Mouse (Mus musculus) intestine, embryonic 16.5 days (tissue): ENCODE data around the gene Wnt5b. TPM values are rescaled to one million over a fixed set of nuclear protein-coding genes. Genes with fewer than 3 reads are reported as not detected.
"Not testable (repeated sequence)": the region's sequence is repeated elsewhere in the genome, so short reads cannot be mapped to it uniquely, and the experiment has no call there.

ENCODE experiments used
- ATAC-seq: fragments of 200-750 bp; cut with Nextera tagmentation; 2 replicates; pipeline ENCODE4 v1.8.0; 2017; ENCODE audit warnings: moderate TSS enrichment, moderate library complexity
- H3K27ac ChIP-seq: fragments of 300-500 bp; sonication (generic); 2 replicates; pipeline ENCODE4 v1.5.1; 2014; ENCODE audit warnings: mild to moderate bottlenecking, low read length
- H3K27me3 ChIP-seq: fragments of 300-500 bp; sonication (generic); replicated peaks from 2 replicates; pipeline ENCODE4 v1.6.1; 2014; ENCODE audit warnings: low read length, control low read depth, mixed read lengths; ENCODE audit not compliant: control insufficient read depth, insufficient read depth
- H3K36me3 ChIP-seq: fragments of 300-500 bp; sonication (generic); 2 replicates; pipeline ENCODE4 v1.6.1; 2014; ENCODE audit warnings: low read length, control low read depth; ENCODE audit not compliant: control insufficient read depth, insufficient read depth
- H3K4me1 ChIP-seq: fragments of 300-500 bp; sonication (generic); 2 replicates; pipeline ENCODE4 v1.6.1; 2014; ENCODE audit warnings: low read length, control low read depth, mixed read lengths; ENCODE audit not compliant: control insufficient read depth, insufficient read depth
- H3K4me2 ChIP-seq: fragments of 300-500 bp; sonication (generic); 2 replicates; pipeline ENCODE4 v1.6.1; 2014; ENCODE audit warnings: low read depth, low read length, control low read depth
- H3K4me3 ChIP-seq: fragments of 300-500 bp; sonication (generic); 2 replicates; pipeline ENCODE4 v1.5.1; 2014; ENCODE audit warnings: mild to moderate bottlenecking, low read length
- H3K9ac ChIP-seq: fragments of 300-500 bp; sonication (generic); 2 replicates; pipeline ENCODE4 v1.6.1; 2014; ENCODE audit warnings: low read depth, low read length
- H3K9me3 ChIP-seq: fragments of 300-500 bp; sonication (generic); 2 replicates; pipeline ENCODE4 v1.6.1; 2016; ENCODE audit warnings: low read length, control low read depth; ENCODE audit not compliant: control insufficient read depth
- WGBS: fragments of 180-500 bp; shearing (Covaris S2); extraction: QIAGEN DNeasy Blood & Tissue Kit; methylation state at CpG from one replicate; pipeline ENCODE4 v1.1.7; 2014; 5-methylcytosine and 5-hydroxymethylcytosine counted together
- polyA plus RNA-seq: library from polyadenylated mRNA; unstranded; fragments of >200 nt; fragmentation: Nextera tagmentation; extraction: Ambion mirVana; gene quantifications from 2 replicates; pipeline ENCODE4 v1.2.1, GENCODE M21; 2015

The Wnt5b gene
- polyA plus RNA-seq, 1 experiment from 2014 or later = 4.0 TPM

- H3K9ac ChIP-seq = 0 out of 2 replicates have a peak overlapping the region, but pooled peaks have one; percentile 40
- peak overlapping the region; percentile 47 for H3K4me3 ChIP-seq
- not testable (repeated sequence) for H3K27me3 ChIP-seq, H3K9me3 ChIP-seq, H3K36me3 ChIP-seq, ATAC-seq, H3K27ac ChIP-seq
- H3K4me2 ChIP-seq = peak overlapping the region; percentile 65
- WGBS = 6% methylated on average over 10 of the region's 10 CpGs
- H3K4me1 ChIP-seq = peaks cover 38% of the 10 kb centered on the region
Observed at GRCm38 (mm10) chr6:119481741-119482390, 62.3 kb downstream of the Wnt5b start.

GRCm38 (mm10) chr6:119480706-119481331 lies 63.3 kb downstream of the Wnt5b start:
- WGBS = under 1% methylated on average over 33 of the region's 33 CpGs
- Histone ChIP-seq H3K27ac (peak overlapping the region; percentile 98), H3K9ac (peak overlapping the region; percentile 94), H3K4me1 (peaks cover 29% of the 10 kb centered on the region), H3K4me2 (peak overlapping the region; percentile 94), H3K27me3 (no peaks in the 10 kb centered on the region), H3K4me3 (peak overlapping the region; percentile 59), H3K36me3 (no peaks in the 10 kb centered on the region), H3K9me3 (no peaks in the 10 kb centered on the region)
- no peak for ATAC-seq

GRCm38 (mm10) chr6:119479876-119480705 lies 64.1 kb downstream of the Wnt5b start:
- Histone ChIP-seq H3K36me3 (no peaks in the 10 kb centered on the region), H3K9ac (peak overlapping the region; percentile 94), H3K4me1 (peaks cover 27% of the 10 kb centered on the region), H3K4me2 (peak overlapping the region; percentile 94), H3K4me3 (peak overlapping the region; percentile 59), H3K27me3 (no peaks in the 10 kb centered on the region), H3K9me3 (no peaks in the 10 kb centered on the region), H3K27ac (peak overlapping the region; percentile 98)
- peak; percentile 60 for ATAC-seq
- under 1% methylated on average over 63 of the region's 70 CpGs for WGBS

GRCm38 (mm10) chr6:119479343-119479875 lies 64.7 kb downstream of the Wnt5b start, which contains the start of gene Fbxl14:
Gene Fbxl14 (plus strand): TSS chr6:119479668.
- H3K4me2 ChIP-seq = peak within 1 kb of the TSS; percentile 94
- H3K27ac ChIP-seq = peak within 1 kb of the TSS; percentile 98
- H3K9ac ChIP-seq = peak within 1 kb of the TSS; percentile 94
- H3K27me3 ChIP-seq = no peaks in the 10 kb centered on the region
- H3K4me1 ChIP-seq = peaks cover 24% of the 10 kb centered on the region
- no peaks in the 10 kb centered on the region for H3K36me3 ChIP-seq
- WGBS = under 1% methylated on average over 60 of the region's 101 CpGs
- H3K9me3 ChIP-seq = no peaks in the 10 kb centered on the region
- ATAC-seq = peak; percentile 87
- peak within 1 kb of the TSS; percentile 59 for H3K4me3 ChIP-seq

GRCm38 (mm10) chr6:119478560-119479342 lies 65.4 kb downstream of the Wnt5b start:
- H3K4me1 ChIP-seq = peaks cover 22% of the 10 kb centered on the region
- no peaks in the 10 kb centered on the region for H3K36me3 ChIP-seq
- peak; percentile 92 for ATAC-seq
- H3K27ac ChIP-seq = peak overlapping the region; percentile 98
- H3K27me3 ChIP-seq = no peaks in the 10 kb centered on the region
- no peaks in the 10 kb centered on the region for H3K9me3 ChIP-seq
- H3K9ac ChIP-seq = peak overlapping the region; percentile 94
- H3K4me2 ChIP-seq = peak overlapping the region; percentile 69
- peak overlapping the region; percentile 59 for H3K4me3 ChIP-seq
- WGBS = under 1% methylated on average over 49 of the region's 49 CpGs

GRCm38 (mm10) chr6:119477686-119478310 lies 66.3 kb downstream of the Wnt5b start:
- WGBS = 29% methylated on average over 13 of the region's 13 CpGs
- no peaks in the 10 kb centered on the region for H3K9me3 ChIP-seq
- peak overlapping the region; percentile 13; the same call in 1 of the 2 replicates for H3K9ac ChIP-seq
- H3K4me1 ChIP-seq = peaks cover 16% of the 10 kb centered on the region
- no peaks in the 10 kb centered on the region for H3K36me3 ChIP-seq
- H3K4me2 ChIP-seq = no peak overlapping the region
- ATAC-seq = no peak
- no peak overlapping the region for H3K27ac ChIP-seq
- H3K27me3 ChIP-seq = no peaks in the 10 kb centered on the region
- H3K4me3 ChIP-seq = no peak overlapping the region

- H3K27ac ChIP-seq = no peak overlapping the region
- peaks cover 12% of the 10 kb centered on the region for H3K4me1 ChIP-seq
- H3K36me3 ChIP-seq = no peaks in the 10 kb centered on the region
- H3K4me2 ChIP-seq = no peak overlapping the region
- H3K9me3 ChIP-seq = no peaks in the 10 kb centered on the region
- 83% methylated on average over 6 of the region's 6 CpGs for WGBS
- H3K27me3 ChIP-seq = no peaks in the 10 kb centered on the region
- H3K4me3 ChIP-seq = no peak overlapping the region
- no peak for ATAC-seq
- H3K9ac ChIP-seq = no peak overlapping the region
Observed at GRCm38 (mm10) chr6:119475988-119476387, 68.2 kb downstream of the Wnt5b start.

- Histone ChIP-seq H3K4me3 (no peak overlapping the region), H3K4me2 (no peak overlapping the region)
- WGBS = 72% methylated on average over 4 of the region's 4 CpGs
Observed at GRCm38 (mm10) chr6:119473992-119474391, 70.2 kb downstream of the Wnt5b start.

More at GRCm38 (mm10) chr6:119473992-119474391, 70.2 kb downstream of the Wnt5b start:
- Histone ChIP-seq H3K27me3 (no peaks in the 10 kb centered on the region), H3K36me3 (no peaks in the 10 kb centered on the region), H3K9ac (no peak overlapping the region), H3K4me1 (peaks cover 12% of the 10 kb centered on the region), H3K27ac (no peak overlapping the region), H3K9me3 (no peaks in the 10 kb centered on the region)
- ATAC-seq = peak; percentile 18; the same call in 1 of the 2 replicates
